Mouse (Mus musculus): Measurements from ENCODE around the gene Soat2. TPM values are rescaled to one million over a fixed set of nuclear protein-coding genes. Genes with fewer than 3 reads are reported as not detected.

The Soat2 gene
- polyA plus RNA-seq, 1 experiment: 4.1 TPM

DNA sequence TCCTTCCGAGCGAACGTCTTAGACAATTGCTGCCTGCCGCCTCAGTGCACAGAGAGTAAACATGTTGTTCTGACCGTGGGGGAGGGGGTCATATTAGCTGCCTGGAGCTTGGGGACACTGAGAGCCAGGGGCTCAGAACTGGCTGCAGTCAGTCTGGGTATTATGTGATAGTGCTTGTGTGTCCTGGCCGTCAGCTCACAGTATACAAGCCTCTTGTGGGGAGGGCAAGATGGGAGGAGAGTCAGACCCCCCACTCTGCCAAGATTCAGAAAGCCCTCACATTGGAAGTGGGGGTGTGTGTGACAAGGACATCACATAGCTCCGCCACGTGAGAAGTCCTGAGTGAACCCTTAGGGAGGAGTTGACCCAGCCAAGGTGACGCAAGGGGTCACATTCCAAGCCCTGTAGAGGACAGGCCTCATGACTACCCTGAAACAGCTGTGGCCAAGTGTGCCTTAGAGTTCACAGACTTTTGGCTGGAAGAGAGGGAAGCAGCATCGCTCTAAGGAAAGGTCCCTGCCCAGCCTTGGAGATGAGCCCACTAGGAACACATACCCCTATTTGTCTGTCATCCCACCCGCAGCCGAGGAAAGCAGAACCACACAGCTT lies 46.3 kb upstream of the Soat2 start:
- no peaks in the 10 kb centered on the region for H3K36me3 ChIP-seq (ENCODE audit: control insufficient read depth, insufficient read depth, low read length)
- no peak overlapping the region for H3K27ac ChIP-seq (ENCODE audit: control insufficient read depth, insufficient read depth, low read length)
- peaks cover 25% of the 10 kb centered on the region for H3K4me1 ChIP-seq (replicated peaks; ENCODE audit: control insufficient read depth, insufficient read depth, low read length)
- WGBS: 88% methylated on average over 12 of the region's 12 CpGs
- no peak overlapping the region for H3K4me3 ChIP-seq (ENCODE audit: control insufficient read depth, insufficient read depth, low read length)
- DNase-seq: no peak
- no peak for TF ChIP-seq CTCF (IDR thresholded peaks at IDR 0.05; ENCODE audit: borderline replicate concordance, control insufficient read depth, extremely low read depth, insufficient read depth, low read length, poor library complexity)
- H3K27me3 ChIP-seq (ENCODE audit: control insufficient read depth, insufficient read depth, low read length): no peaks in the 10 kb centered on the region

GRCm38 (mm10) chr15:102105360-102105759 lies 45.0 kb upstream of the Soat2 start:
- DNase-seq: no peak
- no peaks in the 10 kb centered on the region for H3K27me3 ChIP-seq (ENCODE audit: control insufficient read depth, insufficient read depth, low read length)
- no peak for TF ChIP-seq POLR2A (IDR thresholded peaks at IDR 0.05; ENCODE audit: control insufficient read depth, extremely low read depth, insufficient read depth, low read length, poor library complexity)
- TF ChIP-seq CTCF (IDR thresholded peaks at IDR 0.05; ENCODE audit: borderline replicate concordance, control insufficient read depth, extremely low read depth, insufficient read depth, low read length, poor library complexity): no peak
- WGBS: 13% methylated on average over 5 of the region's 5 CpGs
- no peaks in the 10 kb centered on the region for H3K36me3 ChIP-seq (ENCODE audit: control insufficient read depth, insufficient read depth, low read length)
- no peak overlapping the region for H3K4me3 ChIP-seq (ENCODE audit: control insufficient read depth, insufficient read depth, low read length)
- H3K27ac ChIP-seq (ENCODE audit: control insufficient read depth, insufficient read depth, low read length): no peak overlapping the region
- H3K4me1 ChIP-seq (replicated peaks; ENCODE audit: control insufficient read depth, insufficient read depth, low read length): peaks cover 22% of the 10 kb centered on the region

DNA sequence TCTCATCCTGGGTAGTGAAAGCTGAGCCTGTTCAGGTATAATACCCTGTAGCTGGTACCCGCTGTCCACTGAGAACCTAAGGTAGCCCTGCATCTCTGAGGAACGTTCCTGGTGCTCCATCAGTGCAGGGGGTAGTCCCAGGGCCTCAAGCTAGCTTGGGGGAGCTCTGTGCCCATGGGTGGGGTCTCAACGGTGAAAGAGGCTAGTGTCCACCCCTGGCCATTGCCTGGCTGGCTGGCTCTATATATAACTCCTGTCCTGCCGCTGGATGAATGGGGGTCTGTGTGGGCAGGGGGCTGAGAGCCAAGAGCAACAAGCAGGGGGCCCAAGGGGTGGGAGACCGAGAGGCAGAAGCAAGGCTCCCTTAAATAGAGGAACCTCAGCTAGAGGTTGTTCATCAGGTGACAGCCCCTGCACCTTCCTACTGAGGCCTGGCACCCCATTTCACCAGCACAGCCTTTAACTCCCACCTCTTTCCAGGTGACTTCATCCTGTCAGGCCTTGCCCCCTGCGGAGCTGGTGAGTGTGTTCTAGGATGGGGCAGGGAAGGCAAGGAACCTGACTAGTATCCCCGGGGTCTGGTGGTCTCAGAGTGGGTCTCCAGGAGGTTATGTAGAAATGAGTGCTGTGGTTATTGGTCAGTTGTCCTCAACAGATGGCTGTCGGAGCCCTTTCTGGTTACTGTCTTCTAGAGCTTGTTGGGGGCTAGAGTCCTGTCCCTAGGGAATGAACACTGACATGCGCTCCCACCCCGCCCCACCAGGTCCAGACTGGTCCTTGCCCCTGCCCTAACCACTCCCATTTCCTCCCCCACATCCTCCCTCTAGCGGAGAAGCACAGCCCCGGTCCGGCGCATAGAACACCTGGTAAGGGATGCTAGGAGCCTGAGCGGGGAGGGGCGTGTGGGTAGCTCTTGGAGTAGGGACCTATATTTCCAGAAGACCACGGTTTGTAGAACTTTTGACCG lies 44.3 kb upstream of the Soat2 start:
- H3K27ac ChIP-seq (ENCODE audit: control insufficient read depth, insufficient read depth, low read length): no peak overlapping the region
- DNase-seq: peak; percentile 55
- H3K27me3 ChIP-seq (ENCODE audit: control insufficient read depth, insufficient read depth, low read length): no peaks in the 10 kb centered on the region
- no peak overlapping the region for H3K4me3 ChIP-seq (ENCODE audit: control insufficient read depth, insufficient read depth, low read length)
- WGBS: 22% methylated on average over 18 of the region's 18 CpGs
- peaks cover 18% of the 10 kb centered on the region for H3K4me1 ChIP-seq (replicated peaks; ENCODE audit: control insufficient read depth, insufficient read depth, low read length)
- no peak for TF ChIP-seq POLR2A (IDR thresholded peaks at IDR 0.05; ENCODE audit: control insufficient read depth, extremely low read depth, insufficient read depth, low read length, poor library complexity)
- TF ChIP-seq CTCF (IDR thresholded peaks at IDR 0.05; ENCODE audit: borderline replicate concordance, control insufficient read depth, extremely low read depth, insufficient read depth, low read length, poor library complexity): no peak
- no peaks in the 10 kb centered on the region for H3K36me3 ChIP-seq (ENCODE audit: control insufficient read depth, insufficient read depth, low read length)

DNA sequence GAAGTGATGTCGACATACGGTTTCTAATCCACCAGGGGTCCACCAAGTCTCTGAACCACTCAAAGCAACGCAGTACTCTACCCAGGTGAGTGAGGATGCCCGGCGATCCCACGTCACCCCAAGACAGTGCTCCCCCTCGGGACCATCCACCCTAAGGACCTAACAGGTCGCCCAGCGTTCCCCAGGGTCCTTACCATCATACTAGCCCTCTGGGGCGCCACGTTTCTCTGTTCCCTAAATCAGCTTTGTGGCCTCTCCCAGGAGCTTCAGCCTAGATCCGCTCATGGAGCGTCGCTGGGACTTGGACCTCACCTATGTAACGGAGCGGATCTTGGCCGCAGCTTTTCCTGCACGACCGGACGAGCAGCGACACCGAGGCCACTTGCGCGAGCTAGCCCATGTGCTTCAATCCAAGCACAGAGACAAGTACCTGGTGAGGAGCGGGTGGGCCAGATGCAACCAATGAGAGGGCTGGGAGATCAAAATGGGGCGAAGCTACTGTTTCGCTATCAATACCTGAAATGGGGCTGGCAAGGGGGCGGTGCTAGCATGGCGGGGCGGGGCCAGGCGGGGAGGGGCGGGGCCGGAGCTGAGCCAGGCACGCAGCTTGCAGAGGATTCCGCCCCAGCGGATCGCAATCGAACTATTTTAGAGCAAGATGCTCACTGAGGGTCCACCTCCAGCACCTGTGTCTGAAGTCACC lies 43.4 kb upstream of the Soat2 start:
- peak overlapping the region; percentile 1; the same call in 1 of the 2 replicates for H3K4me3 ChIP-seq (ENCODE audit: control insufficient read depth, insufficient read depth, low read length)
- no peaks in the 10 kb centered on the region for H3K36me3 ChIP-seq (ENCODE audit: control insufficient read depth, insufficient read depth, low read length)
- no peak overlapping the region for H3K27ac ChIP-seq (ENCODE audit: control insufficient read depth, insufficient read depth, low read length)
- TF ChIP-seq POLR2A (IDR thresholded peaks at IDR 0.05; ENCODE audit: control insufficient read depth, extremely low read depth, insufficient read depth, low read length, poor library complexity) (no peak), CTCF (IDR thresholded peaks at IDR 0.05; ENCODE audit: borderline replicate concordance, control insufficient read depth, extremely low read depth, insufficient read depth, low read length, poor library complexity) (no peak)
- WGBS: 39% methylated on average over 38 of the region's 38 CpGs
- DNase-seq: no peak
- no peaks in the 10 kb centered on the region for H3K27me3 ChIP-seq (ENCODE audit: control insufficient read depth, insufficient read depth, low read length)
- peaks cover 18% of the 10 kb centered on the region for H3K4me1 ChIP-seq (replicated peaks; ENCODE audit: control insufficient read depth, insufficient read depth, low read length)

GRCm38 (mm10) chr15:102107689-102108573 lies 42.4 kb upstream of the Soat2 start:
- WGBS: 50% methylated on average over 13 of the region's 13 CpGs
- Histone ChIP-seq H3K27me3 (ENCODE audit: control insufficient read depth, insufficient read depth, low read length) (no peaks in the 10 kb centered on the region), H3K4me1 (replicated peaks; ENCODE audit: control insufficient read depth, insufficient read depth, low read length) (peaks cover 18% of the 10 kb centered on the region), H3K36me3 (ENCODE audit: control insufficient read depth, insufficient read depth, low read length) (no peaks in the 10 kb centered on the region), H3K27ac (ENCODE audit: control insufficient read depth, insufficient read depth, low read length) (no peak overlapping the region), H3K4me3 (ENCODE audit: control insufficient read depth, insufficient read depth, low read length) (no peak overlapping the region)
- peak; percentile 79 for DNase-seq
- TF ChIP-seq POLR2A (IDR thresholded peaks at IDR 0.05; ENCODE audit: control insufficient read depth, extremely low read depth, insufficient read depth, low read length, poor library complexity) (no peak), CTCF (IDR thresholded peaks at IDR 0.05; ENCODE audit: borderline replicate concordance, control insufficient read depth, extremely low read depth, insufficient read depth, low read length, poor library complexity) (no peak)
